Mouse (Mus musculus) G1E (cell line): ENCODE results near the gene Lrrc27.

Experiments used
- CTCF ChIP-seq: IDR thresholded peaks from 2 replicates; pipeline ENCODE4 v1.5.1; 2012; ENCODE audit warnings: low read depth, low read length, inconsistent platforms, mixed read lengths
- TAL1 ChIP-seq: conservative IDR thresholded peaks from 2 replicates; pipeline ENCODE4 v1.6.1; 2012; ENCODE audit warnings: low read depth, low read length, inconsistent platforms, mixed read lengths

GRCm38 (mm10) chr7:139253462-139253861, 40.7 kb downstream of the Lrrc27 start:
- TF ChIP-seq TAL1: no peak
- no peak for TF ChIP-seq CTCF
